Mouse (Mus musculus) liver, embryonic 14.5 days (tissue): ENCODE measurements around the gene Arhgef19.

Source experiments
- CTCF ChIP-seq: IDR thresholded peaks from 2 replicates; pipeline ENCODE4 v1.5.1; 2016; ENCODE audit warnings: antibody characterized with exemption, low read depth, control low read depth
- EP300 ChIP-seq: IDR thresholded peaks from 2 replicates; pipeline ENCODE4 v1.6.1; 2016; ENCODE audit warnings: antibody characterized with exemption, low read depth

DNA sequence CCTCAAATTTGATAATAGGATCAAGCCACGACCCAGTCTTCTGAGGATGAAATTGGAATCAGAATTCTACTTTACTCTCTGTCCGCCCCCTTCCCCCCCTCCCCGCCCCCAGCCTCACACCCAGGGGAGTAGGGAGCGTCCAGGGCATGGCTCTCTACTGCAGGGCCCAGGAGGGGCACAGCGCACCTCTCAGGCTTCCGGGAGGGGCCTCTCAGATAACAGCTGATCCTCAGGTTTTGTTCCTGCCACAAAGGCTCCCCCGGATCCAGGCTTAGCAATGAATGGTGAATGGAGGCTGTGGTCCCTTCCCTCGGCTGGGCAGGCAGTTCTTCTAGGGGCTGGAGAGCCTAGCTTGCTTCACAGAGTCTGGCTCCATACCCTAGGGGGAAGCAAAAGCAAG lies 45.8 kb downstream of the Arhgef19 start:
- no peak for TF ChIP-seq CTCF
- no peak for TF ChIP-seq EP300
